Mouse (Mus musculus) kidney, adult 2 months (tissue): Measurements from ENCODE around the gene Olfr1166. TPM values are rescaled to one million over a fixed set of nuclear protein-coding genes. Genes with fewer than 3 reads are reported as not detected.
"Not testable (repeated sequence)": the region's sequence is repeated elsewhere in the genome, so short reads cannot be mapped to it uniquely, and the experiment has no call there.

Experiments
- DNase-seq: peaks from one replicate; pipeline ENCODE4 v3.0.0; 2021
- H3K27ac ChIP-seq: fragments of 200-500 bp; 2 replicates; pipeline ENCODE4 v1.5.1; 2012; ENCODE audit warnings: low read depth, low read length, control low read depth, inconsistent platforms; ENCODE audit not compliant: insufficient read depth
- H3K27me3 ChIP-seq: fragments of 200-500 bp; replicated peaks from 2 replicates; pipeline ENCODE4 v1.6.1; 2012; ENCODE audit warnings: mild to moderate bottlenecking, moderate library complexity, low read length, inconsistent platforms; ENCODE audit not compliant: control insufficient read depth, insufficient read depth
- H3K36me3 ChIP-seq: fragments of 200-500 bp; 2 replicates; pipeline ENCODE4 v1.6.1; 2012; ENCODE audit warnings: mild to moderate bottlenecking, moderate library complexity, low read length, inconsistent platforms; ENCODE audit not compliant: control insufficient read depth, insufficient read depth
- H3K4me1 ChIP-seq: fragments of 200-500 bp; 2 replicates; pipeline ENCODE4 v1.6.1; 2011; ENCODE audit warnings: low read length; ENCODE audit not compliant: control insufficient read depth, insufficient read depth
- H3K4me3 ChIP-seq: fragments of 200-500 bp; 2 replicates; pipeline ENCODE4 v1.5.1; 2011; ENCODE audit warnings: mild to moderate bottlenecking, low read depth, low read length, control low read depth; ENCODE audit not compliant: insufficient read depth
- CTCF ChIP-seq: fragments of 200-500 bp; conservative IDR thresholded peaks from 2 replicates; pipeline ENCODE4 v1.5.1; 2011; ENCODE audit warnings: low read depth, mild to moderate bottlenecking, control low read depth, low read length, moderate library complexity, mixed read lengths; ENCODE audit not compliant: insufficient read depth, insufficient read length
- POLR2A ChIP-seq: fragments of 200-500 bp; IDR thresholded peaks from one replicate; pipeline ENCODE4 v1.6.1; 2011; ENCODE audit warnings: low read depth, low read length, control low read depth
- WGBS: fragments of 180-500 bp; shearing (Covaris S2); methylation state at CpG from one replicate; pipeline ENCODE4 v1.1.7; 2018; 5-methylcytosine and 5-hydroxymethylcytosine counted together
- polyA plus RNA-seq: library from polyadenylated mRNA; depleted of rRNA; stranded (reverse); fragments of >200 nt; gene quantifications from 2 replicates; pipeline ENCODE4 v1.2.3, GENCODE M21; 2012; rRNA removed

Gene Olfr1166
- polyA plus RNA-seq: not detected in 2 replicates

GRCm38 (mm10) chr2:88128172-88128571 is at the start of gene Olfr1166:
Gene Olfr1166, minus strand, starts transcription at chr2:88128272.
- Histone ChIP-seq H3K27ac (no peak within 1 kb of the TSS), H3K27me3 (no peaks in the 10 kb centered on the region), H3K4me3 (no peak within 1 kb of the TSS), H3K4me1 (no peaks in the 10 kb centered on the region), H3K36me3 (no peaks in the 10 kb centered on the region)
- TF ChIP-seq CTCF: no peak
- TF ChIP-seq POLR2A: no peak
- no peak for DNase-seq
- WGBS: 86% methylated on average over 1 of the region's 1 CpGs

- not testable (repeated sequence) for H3K27me3 ChIP-seq
Measured at GRCm38 (mm10) chr2:88155093-88155492, 27.0 kb upstream of the Olfr1166 start, which contains the start of gene Olfr1167. Gene Olfr1167, minus strand, starts transcription at chr2:88155193.

DNA sequence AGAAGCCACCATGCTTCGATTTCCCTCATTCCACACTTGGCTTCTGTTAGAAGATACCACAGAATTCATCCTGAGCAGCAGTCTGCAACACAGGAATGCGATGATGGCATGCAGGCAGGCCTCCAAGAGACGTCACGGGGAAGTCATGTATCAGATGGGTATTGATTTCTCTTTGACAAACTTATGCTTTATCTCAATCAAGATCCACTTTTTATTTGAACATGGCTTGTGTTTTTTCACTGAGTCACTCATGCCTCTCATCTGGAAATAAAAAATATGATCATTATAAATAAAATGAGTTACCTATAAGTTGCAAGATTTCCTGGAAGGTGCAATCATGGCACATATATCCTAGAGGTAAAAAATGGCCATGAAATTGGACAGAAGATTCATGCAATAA is 34.2 kb downstream of the Olfr1166 start, which contains the start of gene Olfr1164:
Gene Olfr1164 (minus strand): TSS at position 101 of the 400 bp plus-strand sequence.
- no peak for DNase-seq
- TF ChIP-seq CTCF (no peak), POLR2A (no peak)
- WGBS: 68% methylated on average over 4 of the region's 4 CpGs
- Histone ChIP-seq H3K36me3 (no peaks in the 10 kb centered on the region), H3K4me3 (no peak within 1 kb of the TSS), H3K27ac (no peak within 1 kb of the TSS), H3K4me1 (no peaks in the 10 kb centered on the region), H3K27me3 (no peaks in the 10 kb centered on the region)

More at GRCm38 (mm10) chr2:88155093-88155492, 27.0 kb upstream of the Olfr1166 start, which contains the start of gene Olfr1167:
- not testable (repeated sequence) for H3K36me3 ChIP-seq, DNase-seq, H3K27ac ChIP-seq, H3K4me1 ChIP-seq, H3K4me3 ChIP-seq
- 74% methylated on average over 1 of the region's 1 CpGs for WGBS

Other genes with a start within 250 kb of the Olfr1166 start
- not detected in 2 replicates for gene Olfr1153, start 233.3 kb downstream of the Olfr1166 start, polyA plus RNA-seq
- not detected in 2 replicates for gene Olfr1154, start 223.1 kb downstream of the Olfr1166 start, polyA plus RNA-seq
- not detected in 2 replicates for gene Olfr1155, start 183.1 kb downstream of the Olfr1166 start, polyA plus RNA-seq
- gene Olfr1156, start 175.2 kb downstream of the Olfr1166 start, polyA plus RNA-seq: not detected in 2 replicates
- not detected in 2 replicates for gene Olfr1157, start 160.0 kb downstream of the Olfr1166 start, polyA plus RNA-seq
- gene Olfr74, start 153.6 kb downstream of the Olfr1166 start, polyA plus RNA-seq: not detected in 2 replicates
- gene Olfr1158, start 138.2 kb downstream of the Olfr1166 start, polyA plus RNA-seq: not detected in 2 replicates
- gene Olfr1160, start 120.0 kb downstream of the Olfr1166 start, polyA plus RNA-seq: not detected in 2 replicates
- gene Olfr1161, start 105.5 kb downstream of the Olfr1166 start, polyA plus RNA-seq: not detected in 2 replicates
- gene Olfr73, start 90.6 kb downstream of the Olfr1166 start, polyA plus RNA-seq: not detected in 2 replicates
- gene Olfr1162, start 77.1 kb downstream of the Olfr1166 start, polyA plus RNA-seq: not detected in 2 replicates
- gene Olfr1163, start 56.4 kb downstream of the Olfr1166 start, polyA plus RNA-seq: not detected in 2 replicates
- not detected in 2 replicates for gene Olfr1164, start 34.3 kb downstream of the Olfr1166 start, polyA plus RNA-seq
- not detected in 2 replicates for gene Olfr1167, start 26.9 kb upstream of the Olfr1166 start, polyA plus RNA-seq
- not detected in 2 replicates for gene Olfr1168, start 53.6 kb upstream of the Olfr1166 start, polyA plus RNA-seq
- not detected in 2 replicates for gene Olfr1170, start 100.1 kb upstream of the Olfr1166 start, polyA plus RNA-seq
- not detected in 2 replicates for gene Olfr1173, start 151.6 kb upstream of the Olfr1166 start, polyA plus RNA-seq
- gene Olfr1174-ps, start 186.9 kb upstream of the Olfr1166 start, polyA plus RNA-seq: not detected in 2 replicates
- gene Olfr1175-ps, start 198.9 kb upstream of the Olfr1166 start, polyA plus RNA-seq: not detected in 2 replicates
- gene Olfr1176, start 208.4 kb upstream of the Olfr1166 start, polyA plus RNA-seq: not detected in 2 replicates
- not detected in 2 replicates for gene Olfr1177-ps, start 218.2 kb upstream of the Olfr1166 start, polyA plus RNA-seq